Mouse (Mus musculus): ENCODE results near the gene Bok.

GRCm38 (mm10) chr1:93686245-93686960 lies 943 bp downstream of the Bok start:
- TF ChIP-seq CTCF (IDR thresholded peaks at IDR 0.05; ENCODE audit: extremely low read depth, insufficient read depth, low read length) = no peak
- TF ChIP-seq POLR2A (IDR thresholded peaks at IDR 0.05; ENCODE audit: extremely low read depth, insufficient read depth, low read length) = no peak
